Mouse (Mus musculus): ENCODE results near the gene Rnd2. TPM values are rescaled to one million over a fixed set of nuclear protein-coding genes. Genes with fewer than 3 reads are reported as not detected.
A peak's percentile ranks its signal among the peaks of the same experiment; 100 is the strongest.
"Not testable (repeated sequence)": the region's sequence is repeated elsewhere in the genome, so short reads cannot be mapped to it uniquely, and the experiment has no call there.

The Rnd2 gene
- total RNA-seq, 4 experiments from 2014 or later, result 109 to 121 (median 110) TPM

DNA sequence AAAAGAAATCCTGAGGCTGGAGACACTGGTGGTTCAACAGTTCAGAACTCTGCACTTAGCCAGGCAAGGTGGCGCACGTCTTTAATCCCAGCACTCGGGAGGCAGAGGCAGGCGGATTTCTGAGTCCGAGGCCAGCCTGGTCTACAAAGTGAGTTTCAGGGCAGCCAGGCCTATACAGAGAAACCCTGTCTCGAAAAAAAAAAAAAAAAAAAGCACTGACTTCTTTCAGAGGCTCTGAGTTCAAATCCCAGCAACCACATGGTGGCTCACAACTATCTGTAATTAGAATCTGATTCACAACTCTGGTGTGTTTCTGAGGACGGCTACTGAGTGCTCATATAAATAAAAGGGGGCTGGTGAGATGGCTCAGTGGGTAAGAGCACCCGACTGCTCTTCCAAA is 17.9 kb upstream of the Rnd2 start:
- DNase-seq (ENCODE audit: low spot score in 2 of 2), result not testable (repeated sequence)

DNA sequence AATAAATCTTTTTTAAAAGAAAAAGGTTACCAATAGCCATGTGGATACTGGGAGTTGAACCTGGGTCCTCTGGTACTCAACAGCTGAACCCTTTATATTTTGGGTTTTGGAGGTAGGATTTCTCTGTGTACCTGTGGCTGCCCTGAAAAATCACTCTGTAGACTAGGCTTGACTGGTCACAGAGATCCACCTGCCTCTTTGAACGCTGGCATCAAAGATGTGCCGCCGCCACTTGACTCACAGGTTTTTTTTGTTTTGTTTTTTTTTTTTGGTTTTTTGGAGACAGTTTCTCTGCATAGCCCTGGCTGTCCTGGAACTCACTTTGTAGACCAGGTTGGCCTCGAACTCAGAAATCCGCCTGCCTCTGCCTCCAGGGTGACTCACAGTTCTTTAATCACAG is 17.0 kb upstream of the Rnd2 start:
- DNase-seq (ENCODE audit: low spot score in 2 of 2), result no peak

DNA sequence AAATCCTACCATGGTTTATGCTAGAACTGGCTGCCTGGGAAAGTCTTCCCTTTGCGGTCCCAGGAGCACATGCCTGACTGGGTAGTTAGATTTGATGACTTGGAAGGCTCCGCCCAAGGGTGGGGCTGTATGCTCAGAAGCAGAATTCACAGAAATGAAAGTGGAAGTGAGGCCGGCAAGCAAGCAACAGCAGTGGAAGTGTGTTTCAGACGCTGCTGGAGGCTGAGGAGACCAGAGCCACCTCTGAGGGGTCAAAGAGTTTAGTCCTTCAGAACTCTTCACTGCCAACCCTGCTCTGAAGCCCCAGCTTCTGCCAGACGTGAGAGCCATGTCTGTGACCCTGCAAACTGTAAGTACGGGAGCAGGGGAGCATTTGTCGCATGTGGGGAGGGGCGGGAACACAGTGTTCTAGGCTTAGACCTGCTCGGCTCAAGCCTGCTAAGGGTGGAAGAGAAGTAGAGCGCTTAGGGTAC is 16.5 kb upstream of the Rnd2 start, which contains the start of gene Ifi35:
Gene Ifi35, plus strand, starts transcription at position 134 of the 473 bp plus-strand sequence.
- no peak for DNase-seq (ENCODE audit: low spot score in 2 of 2)

DNA sequence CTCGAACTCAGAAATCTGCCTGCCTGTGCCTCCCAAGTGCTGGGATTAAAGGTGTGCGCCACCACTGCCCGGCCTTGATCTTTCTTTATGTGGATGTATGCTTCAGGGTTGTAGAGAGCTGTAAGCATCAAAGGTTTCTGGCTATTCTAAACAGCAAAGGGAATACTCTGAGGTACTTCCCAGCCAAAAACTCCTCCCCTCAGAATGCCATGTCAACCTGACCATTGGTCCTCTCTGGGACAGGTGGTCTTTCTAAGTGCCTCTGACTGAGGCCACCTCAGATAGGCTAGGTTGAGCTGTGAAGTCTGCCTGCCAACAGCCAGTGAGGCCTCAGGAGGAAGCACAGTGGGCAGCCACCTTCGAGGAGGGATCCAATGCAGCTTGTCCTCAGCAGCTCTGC is 15.9 kb upstream of the Rnd2 start:
- no peak for DNase-seq (ENCODE audit: low spot score in 2 of 2)

DNA sequence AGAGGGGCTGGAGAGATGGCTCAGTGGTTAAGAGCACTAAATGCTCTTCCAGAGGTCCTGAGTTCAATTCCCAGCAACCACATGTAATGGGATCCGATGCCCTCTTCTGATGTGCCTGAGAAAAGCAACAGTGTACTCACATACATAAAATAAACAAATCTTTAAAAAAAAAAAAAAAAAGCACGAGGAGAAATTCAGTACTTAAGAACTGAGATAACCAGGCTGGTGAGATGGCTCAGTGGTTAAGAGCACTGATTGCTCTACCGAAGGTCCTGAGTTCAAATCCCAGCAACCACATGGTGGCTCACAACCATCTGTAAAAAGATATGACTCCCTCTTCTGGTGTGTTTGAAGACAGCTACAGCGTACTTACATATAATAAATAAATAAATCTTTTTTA is 15.2 kb upstream of the Rnd2 start:
- not testable (repeated sequence) for DNase-seq (ENCODE audit: low spot score in 2 of 2)

DNA sequence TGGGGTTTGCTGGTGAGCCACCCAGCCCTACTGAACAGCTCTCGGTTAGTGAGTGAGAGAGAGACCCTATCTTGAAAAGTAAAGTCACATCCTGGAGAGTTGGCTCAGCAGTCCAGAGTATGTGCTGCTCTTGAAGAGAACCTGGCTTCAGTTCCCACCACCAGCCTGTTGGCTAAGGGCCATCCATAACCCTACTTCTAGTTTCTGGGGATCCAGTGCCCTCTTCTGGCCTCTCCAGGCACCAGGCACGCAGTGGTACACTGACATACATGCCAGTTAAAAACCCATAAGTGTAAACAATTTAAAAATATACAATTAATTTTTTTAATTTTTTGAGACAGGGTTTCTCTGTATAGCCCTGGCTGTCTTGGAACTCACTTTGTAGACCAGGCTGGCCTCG is 14.4 kb upstream of the Rnd2 start:
- no peak for DNase-seq (ENCODE audit: low spot score in 2 of 2)

DNA sequence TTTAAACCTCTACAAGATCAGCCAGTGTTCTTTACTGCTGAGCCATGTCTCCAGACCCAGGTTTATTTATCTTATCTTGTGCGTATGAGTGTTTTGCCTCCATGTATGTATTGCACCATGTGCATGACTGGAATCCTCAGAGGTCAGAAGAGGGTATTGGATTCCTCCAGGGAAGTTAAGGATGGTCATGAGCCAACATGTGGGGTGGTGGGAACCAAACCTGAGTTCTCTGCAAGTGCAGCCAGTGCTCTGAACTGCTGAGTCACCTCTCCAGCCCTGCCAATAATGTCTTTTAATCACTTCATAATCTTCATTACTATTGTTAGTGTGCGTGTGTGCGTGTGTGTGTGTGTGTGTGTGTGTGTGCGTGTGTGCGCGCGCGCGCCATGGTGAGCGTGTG is 13.3 kb upstream of the Rnd2 start:
- no peak for DNase-seq (ENCODE audit: low spot score in 2 of 2)

DNA sequence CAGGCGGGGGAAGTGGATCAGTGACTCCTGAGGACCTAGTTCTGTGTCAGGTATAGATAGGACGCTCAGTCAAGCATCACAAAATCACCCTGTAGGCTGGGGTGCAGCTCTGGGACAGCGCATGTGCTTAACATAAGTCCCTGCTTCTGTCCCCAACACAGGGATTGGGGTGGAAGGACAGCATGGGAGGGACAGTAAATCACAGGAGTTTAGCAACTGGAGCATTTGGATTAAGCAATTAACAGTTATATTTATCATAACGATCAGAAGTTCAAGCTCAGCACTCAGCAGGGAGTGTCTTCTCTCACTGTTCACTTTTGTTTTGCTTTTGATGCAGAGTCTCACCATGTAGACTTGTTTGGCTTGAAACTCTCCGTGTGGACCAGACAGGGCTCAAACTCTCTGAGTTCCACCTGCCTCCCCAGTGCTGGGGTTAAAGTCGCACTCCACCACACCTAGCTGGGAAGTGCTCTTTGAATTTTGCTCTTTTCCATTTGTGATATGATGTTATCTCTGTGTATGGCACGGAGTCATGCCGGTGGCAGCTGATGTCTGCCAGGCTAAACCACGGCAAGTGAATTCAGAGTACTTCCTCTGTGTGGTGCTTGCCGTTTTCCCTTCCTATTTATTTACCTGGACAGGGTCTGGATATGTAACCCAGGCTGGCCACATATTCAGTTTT is 12.6 kb upstream of the Rnd2 start:
- no peak for DNase-seq (ENCODE audit: low spot score in 2 of 2)

DNA sequence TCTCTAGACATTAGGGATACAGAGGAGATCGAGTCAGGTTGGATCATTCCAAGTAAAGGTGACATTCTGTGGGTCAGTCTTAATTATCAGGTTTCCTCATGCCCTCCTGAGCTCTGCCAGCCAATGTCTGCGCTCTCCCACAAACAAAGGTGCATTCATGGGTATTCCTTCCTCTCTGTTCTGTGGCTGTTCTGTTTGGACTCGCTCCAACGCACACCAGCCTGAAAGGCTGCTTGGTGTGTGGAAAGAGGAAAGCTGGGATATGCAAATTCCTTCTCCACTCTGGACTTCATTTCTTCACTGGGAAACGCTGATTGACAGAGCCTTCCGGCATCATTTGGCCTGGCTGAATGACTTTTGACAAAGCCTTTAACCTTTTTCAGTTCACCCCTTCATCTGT is 10.1 kb upstream of the Rnd2 start:
- no peak for DNase-seq (ENCODE audit: low spot score in 2 of 2)

DNA sequence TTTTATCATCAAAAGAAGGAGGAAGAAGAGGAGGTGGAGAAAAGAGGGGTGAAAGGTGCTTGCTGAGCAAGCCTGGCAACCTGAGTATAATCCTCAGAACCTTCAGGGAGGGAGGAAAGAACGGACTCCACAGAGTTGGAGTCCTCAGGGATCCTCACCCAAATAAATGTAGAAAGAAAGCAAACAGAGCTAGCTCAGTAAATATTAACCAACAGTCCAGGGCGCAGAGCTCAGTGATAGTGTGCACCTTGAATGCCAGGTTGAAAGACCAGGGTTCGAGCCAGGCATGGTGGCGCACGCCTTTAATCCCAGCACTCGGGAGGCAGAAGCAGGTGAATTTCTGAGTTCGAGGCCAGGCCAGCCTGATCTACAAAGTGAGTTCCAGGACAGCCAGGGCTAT is 9.2 kb upstream of the Rnd2 start:
- no peak for DNase-seq (ENCODE audit: low spot score in 2 of 2)

DNA sequence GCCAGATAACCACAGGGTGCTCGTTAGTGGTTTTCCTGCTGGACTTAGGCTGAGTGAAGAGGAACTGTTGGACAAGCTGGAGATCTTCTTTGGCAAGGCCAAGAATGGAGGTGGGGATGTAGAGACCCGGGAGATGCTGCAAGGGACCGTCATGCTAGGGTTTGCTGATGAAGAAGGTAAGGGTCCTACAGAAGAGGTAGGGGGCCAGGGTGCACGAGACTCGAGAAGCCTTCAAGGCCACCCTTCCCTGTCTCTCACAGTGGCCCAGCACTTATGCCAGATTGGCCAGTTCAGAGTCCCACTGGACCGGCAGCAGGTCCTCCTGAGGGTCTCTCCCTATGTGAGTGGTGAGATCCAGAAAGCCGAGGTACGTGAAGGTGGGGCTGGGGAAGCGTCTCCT is 7.2 kb upstream of the Rnd2 start:
- DNase-seq (ENCODE audit: low spot score in 2 of 2), result no peak

DNA sequence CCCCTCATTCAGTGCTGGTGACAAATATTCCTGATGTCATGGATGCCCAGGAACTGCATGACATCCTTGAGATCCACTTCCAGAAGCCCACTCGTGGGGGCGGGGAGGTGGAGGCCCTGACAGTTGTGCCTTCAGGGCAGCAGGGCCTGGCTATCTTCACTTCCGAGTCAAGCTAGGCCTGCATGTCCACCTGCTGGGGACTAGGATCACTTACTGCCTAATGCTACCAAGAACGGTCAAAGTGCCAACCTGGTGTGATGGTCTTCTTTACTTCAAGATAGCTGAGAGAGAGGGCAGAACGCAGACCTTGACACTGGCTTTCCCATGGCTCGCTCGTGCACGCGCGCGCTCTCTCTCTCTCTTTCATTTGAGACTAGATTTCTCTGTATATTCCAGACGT is 6.6 kb upstream of the Rnd2 start:
- no peak for DNase-seq (ENCODE audit: low spot score in 2 of 2)

DNA sequence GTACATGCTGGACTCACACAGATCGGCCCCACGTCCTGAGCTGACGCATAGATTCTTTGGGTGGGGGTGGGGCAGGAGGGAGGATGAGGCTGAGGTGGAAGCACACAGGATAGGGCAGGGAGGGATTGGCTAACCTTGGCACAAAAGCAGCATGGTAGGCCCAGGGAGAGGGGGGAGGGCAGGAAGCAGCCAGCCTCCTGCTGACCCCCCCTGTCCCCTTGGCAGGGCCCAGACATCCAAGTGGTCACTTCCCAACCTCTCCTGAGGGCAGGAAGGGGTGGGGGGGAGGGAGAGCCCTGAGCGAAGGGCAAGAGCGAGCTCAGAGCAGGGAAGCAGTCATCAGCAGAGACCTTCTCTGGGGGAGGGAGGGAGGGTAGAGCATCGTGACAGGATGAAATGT is 5.1 kb upstream of the Rnd2 start:
- DNase-seq (ENCODE audit: low spot score in 2 of 2), result no peak

DNA sequence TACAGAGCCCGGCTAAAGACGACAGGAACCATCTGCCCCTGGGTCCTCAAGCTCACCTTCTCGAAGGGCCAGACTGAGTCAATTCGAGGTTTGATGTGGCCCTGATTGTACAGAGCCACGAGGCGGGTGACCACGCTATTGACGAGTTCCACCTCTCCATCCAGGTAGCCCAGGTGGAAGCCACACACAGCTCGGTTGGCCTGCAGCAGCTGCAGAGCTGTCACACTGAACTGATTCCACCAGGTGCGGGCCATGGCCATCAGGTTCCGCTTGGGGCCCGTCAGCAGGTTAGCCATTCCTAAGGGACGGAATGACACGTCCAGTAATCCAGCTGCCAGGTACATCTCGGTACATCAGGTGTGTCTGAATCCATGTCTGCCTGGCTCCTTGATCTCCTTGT is 4.5 kb upstream of the Rnd2 start:
- no peak for DNase-seq (ENCODE audit: low spot score in 2 of 2)

DNA sequence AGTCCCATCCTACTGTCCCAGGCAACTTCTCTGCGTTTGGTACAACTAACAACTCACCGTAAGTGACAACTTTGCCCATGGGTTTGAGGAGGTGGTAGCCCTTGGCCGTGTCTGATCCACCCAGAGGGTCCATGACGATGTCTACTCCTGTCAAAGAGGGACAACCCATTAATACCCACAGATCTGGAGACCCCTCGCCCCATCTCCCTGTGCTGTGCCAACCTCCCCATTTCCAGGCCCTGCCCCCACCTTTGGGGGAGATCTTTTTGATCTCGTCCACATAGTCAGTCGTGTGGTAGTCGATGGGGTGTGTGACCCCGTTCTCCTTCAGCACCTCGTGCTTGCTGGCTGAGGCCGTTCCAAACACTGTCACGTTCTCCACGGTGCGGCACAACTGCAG is 2.7 kb upstream of the Rnd2 start:
- no peak for DNase-seq (ENCODE audit: low spot score in 2 of 2)

DNA sequence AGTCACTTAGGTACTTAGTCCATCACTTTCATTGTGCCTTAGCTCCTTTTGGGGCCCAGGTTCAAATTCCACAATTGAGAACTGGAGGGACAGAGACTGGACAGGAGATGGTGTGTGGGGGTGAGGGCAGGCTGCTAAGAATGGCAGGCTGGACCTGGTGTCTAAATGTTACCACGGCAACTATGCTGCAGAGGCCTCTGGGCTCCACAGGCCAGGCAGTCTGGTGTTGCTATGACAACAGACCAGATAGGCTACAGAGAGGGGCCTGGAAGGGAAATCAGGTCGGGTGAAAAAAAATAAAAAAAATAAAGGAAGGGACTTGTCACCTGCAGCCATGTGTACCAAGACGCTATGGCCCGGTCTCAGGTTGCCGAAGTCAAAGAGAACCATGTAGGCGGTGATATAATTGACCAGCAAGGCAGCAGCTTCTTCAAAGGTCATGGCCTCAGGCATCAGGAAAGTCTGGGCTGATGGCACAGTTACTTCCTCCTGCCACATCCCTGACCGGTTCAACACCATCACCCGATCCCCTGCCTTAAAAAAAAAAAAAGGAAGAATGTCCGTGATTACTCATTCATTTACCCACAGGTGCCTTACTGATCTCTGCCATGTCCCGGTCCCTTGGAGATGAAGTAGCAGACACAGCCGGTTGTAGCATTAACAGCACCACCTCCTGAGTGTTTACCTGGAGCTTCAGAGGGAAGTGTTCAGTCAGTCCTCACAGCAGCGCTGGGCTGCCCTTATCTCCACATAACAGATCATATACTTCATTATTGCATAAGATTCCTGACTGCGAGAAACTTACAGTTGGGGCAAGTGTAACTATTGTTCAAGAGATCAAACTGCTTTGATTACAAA is 2.0 kb upstream of the Rnd2 start:
- DNase-seq (ENCODE audit: low spot score in 2 of 2), result no peak

DNA sequence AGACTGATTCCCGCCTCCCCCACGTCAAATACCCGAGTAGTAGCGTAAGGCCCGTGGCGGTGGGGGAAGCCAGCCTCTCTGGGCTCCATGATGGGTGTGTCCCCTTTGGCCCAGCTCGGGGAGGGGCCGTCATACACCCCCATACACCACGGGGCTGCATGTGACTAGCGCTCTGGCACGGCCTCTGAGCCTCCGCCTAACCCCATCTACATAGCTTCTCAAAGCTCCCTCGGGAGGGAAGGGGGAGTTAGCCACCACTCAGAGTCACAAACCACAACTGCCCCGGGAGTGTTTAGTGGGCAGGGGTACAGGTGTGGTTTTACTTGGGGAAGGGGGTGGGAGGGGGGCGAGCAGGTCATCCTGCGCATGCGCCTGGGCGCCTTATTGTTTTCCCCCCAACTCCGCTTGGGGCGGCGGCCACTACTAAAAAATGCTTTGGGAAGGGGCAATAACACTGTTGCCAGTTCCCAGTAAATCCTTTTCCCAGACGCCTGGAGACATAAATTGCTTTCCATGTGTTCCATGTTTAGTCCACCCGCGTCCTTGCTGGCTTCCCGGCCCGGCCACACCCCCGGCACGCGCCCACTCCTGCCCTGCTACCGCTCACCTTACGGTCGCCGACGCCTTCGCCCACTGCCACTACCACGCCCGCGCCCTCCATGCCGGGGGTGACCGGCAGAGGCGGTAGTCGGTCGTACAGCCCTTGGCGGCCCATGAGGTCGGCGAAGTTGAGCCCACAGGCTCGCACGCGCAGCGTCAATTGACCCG is 486 bp downstream of the Rnd2 start:
- no peak for DNase-seq (ENCODE audit: low spot score in 2 of 2)

DNA sequence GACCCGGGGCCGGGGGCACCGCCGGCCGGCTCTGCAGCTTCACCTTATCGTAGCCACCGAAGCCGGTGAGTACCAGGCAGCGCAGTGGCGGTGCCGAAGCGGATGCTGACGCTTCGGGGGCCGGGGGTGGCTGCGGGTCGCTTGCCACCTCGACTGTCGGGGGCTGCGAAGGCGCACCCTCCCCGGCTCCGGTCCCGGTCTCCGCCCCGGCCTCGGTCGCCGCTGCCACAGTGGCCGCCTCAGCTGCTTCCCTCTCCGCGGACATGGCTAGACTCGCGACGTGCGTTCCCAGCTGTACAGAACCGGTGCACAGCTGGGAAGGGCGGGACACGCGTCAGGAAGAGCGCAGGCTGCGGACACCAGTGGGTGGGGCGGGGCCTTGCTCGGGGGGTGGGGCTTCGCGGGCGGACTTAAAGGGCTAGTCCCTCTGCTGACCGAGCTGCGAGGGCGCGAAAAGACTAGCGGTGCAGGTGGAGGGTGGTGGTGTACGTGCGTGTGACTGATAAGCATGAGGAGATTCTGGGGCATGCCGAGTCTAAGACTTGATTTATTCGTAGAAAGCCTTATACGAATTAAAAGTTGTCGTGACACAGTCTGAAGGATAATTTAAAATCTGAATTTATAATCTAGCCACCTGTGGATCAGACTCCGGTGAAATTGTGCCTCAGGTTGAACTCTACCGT is 1.2 kb downstream of the Rnd2 start, which contains the start of gene Vat1:
Gene Vat1, minus strand, starts transcription at position 362 of the 683 bp plus-strand sequence.
- no peak for DNase-seq (ENCODE audit: low spot score in 2 of 2)

DNA sequence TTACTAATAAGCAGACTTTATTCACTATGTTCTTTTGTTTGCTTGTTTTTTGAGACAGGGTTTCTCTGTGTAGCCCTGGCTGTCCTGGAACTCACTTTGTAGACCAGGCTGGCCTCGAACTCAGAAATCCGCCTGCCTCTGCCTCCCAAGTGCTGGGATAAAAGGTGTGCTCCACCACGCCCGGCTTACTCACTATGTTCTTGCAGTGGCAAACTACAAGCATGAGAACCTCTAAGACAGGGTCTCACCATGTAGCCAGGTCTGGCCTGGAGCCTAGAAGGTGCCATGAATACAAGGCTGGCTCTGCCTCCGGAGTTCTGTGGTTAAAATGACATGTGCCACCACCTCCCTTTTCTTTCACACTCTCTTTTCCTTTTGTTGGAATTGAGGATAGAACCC is 1.8 kb downstream of the Rnd2 start:
- DNase-seq (ENCODE audit: low spot score in 2 of 2), result not testable (repeated sequence)

DNA sequence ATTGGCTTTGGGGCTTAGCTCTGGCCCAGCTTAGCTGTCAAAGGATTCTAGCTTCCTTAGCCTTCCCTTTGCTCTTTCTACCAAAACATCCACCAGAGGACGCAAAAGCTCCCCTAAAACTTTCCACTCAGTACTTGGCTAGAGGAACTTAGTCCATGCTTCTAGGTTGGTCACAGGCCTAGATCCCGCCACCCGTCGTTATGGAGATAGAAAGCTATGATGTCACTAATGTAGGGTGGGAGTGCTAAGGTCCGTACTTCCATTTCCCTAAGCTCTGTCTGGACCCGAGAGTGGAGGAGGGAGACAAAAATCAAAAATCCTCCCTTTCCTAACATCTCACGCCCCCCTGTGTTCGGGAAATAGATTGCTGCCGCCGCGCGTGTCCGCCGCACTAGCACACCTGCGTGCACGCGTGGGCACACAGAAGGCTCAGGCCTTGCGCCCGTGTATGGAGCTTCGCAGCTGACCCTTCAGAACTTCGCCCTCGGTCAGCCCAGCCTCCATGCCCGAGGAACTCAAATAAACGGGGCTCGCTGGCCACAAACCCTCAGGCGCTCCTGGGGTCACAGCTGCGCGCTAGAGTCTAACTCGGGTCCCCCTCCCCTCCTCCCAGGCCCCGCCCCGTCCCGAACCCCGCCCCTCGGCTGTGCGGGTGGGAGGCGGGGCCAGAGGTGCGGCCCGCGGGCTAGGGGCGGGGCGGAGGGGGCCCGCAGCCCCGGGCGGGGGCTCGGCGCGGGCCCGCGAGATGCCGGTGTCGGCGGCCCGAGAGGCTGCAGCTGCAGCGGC is 2.9 kb downstream of the Rnd2 start:
- DNase-seq (ENCODE audit: low spot score in 2 of 2), result peak; percentile 61 to 65
